Mouse (Mus musculus) kidney, postnatal 14 days (tissue): ENCODE data around the gene Ncoa4.
"Not testable (repeated sequence)": the region's sequence is repeated elsewhere in the genome, so short reads cannot be mapped to it uniquely, and the experiment has no call there.

Experiments used
- DNase-seq: peaks from one replicate; pipeline ENCODE4 v3.0.0; 2022; ENCODE audit warnings: mixed read lengths

Gene Ncoa4

GRCm38 (mm10) chr14:32161090-32161885, 1.6 kb downstream of the Ncoa4 start:
- no peak for DNase-seq

GRCm38 (mm10) chr14:32162231-32162630, 2.6 kb downstream of the Ncoa4 start:
- no peak for DNase-seq

GRCm38 (mm10) chr14:32163203-32163888, 3.7 kb downstream of the Ncoa4 start:
- DNase-seq = no peak

GRCm38 (mm10) chr14:32164173-32165051, 4.7 kb downstream of the Ncoa4 start:
- no peak for DNase-seq

GRCm38 (mm10) chr14:32165278-32166061, 5.8 kb downstream of the Ncoa4 start:
- DNase-seq = peak; percentile 93

GRCm38 (mm10) chr14:32166062-32166441, 6.4 kb downstream of the Ncoa4 start:
- no peak for DNase-seq

GRCm38 (mm10) chr14:32166840-32167239, 7.2 kb downstream of the Ncoa4 start:
- DNase-seq = no peak

GRCm38 (mm10) chr14:32167326-32167725, 7.7 kb downstream of the Ncoa4 start:
- DNase-seq = no peak

GRCm38 (mm10) chr14:32168653-32169231, 9.1 kb downstream of the Ncoa4 start:
- DNase-seq = no peak

- no peak for DNase-seq
These were observed 10.5 kb downstream of the Ncoa4 start for GRCm38 (mm10) chr14:32170137-32170536.

- DNase-seq = no peak
These were observed 15.6 kb downstream of the Ncoa4 start for GRCm38 (mm10) chr14:32175310-32175709.

GRCm38 (mm10) chr14:32176590-32176989, 16.9 kb downstream of the Ncoa4 start:
- DNase-seq = not testable (repeated sequence)

GRCm38 (mm10) chr14:32179393-32180195, 19.9 kb downstream of the Ncoa4 start:
- DNase-seq = peak; percentile 56

GRCm38 (mm10) chr14:32180861-32181260, 21.2 kb downstream of the Ncoa4 start:
- DNase-seq = no peak

- DNase-seq = no peak
These were observed 24.2 kb downstream of the Ncoa4 start for GRCm38 (mm10) chr14:32183846-32184245.

- DNase-seq = no peak
These were observed 31.1 kb downstream of the Ncoa4 start for GRCm38 (mm10) chr14:32190627-32191391.

GRCm38 (mm10) chr14:32191926-32192325, 32.3 kb downstream of the Ncoa4 start:
- no peak for DNase-seq

GRCm38 (mm10) chr14:32192437-32192836, 32.8 kb downstream of the Ncoa4 start:
- DNase-seq = peak; percentile 58

- DNase-seq = not testable (repeated sequence)
These were observed 33.9 kb downstream of the Ncoa4 start for GRCm38 (mm10) chr14:32193557-32193956.

GRCm38 (mm10) chr14:32201354-32201753, 41.7 kb downstream of the Ncoa4 start:
- DNase-seq = no peak
